Mouse (Mus musculus): Measurements from ENCODE around the gene Fnip2. TPM values are rescaled to one million over a fixed set of nuclear protein-coding genes. Genes with fewer than 3 reads are reported as not detected.

The Fnip2 gene
- polyA plus RNA-seq, 1 experiment, result 35.5 TPM

DNA sequence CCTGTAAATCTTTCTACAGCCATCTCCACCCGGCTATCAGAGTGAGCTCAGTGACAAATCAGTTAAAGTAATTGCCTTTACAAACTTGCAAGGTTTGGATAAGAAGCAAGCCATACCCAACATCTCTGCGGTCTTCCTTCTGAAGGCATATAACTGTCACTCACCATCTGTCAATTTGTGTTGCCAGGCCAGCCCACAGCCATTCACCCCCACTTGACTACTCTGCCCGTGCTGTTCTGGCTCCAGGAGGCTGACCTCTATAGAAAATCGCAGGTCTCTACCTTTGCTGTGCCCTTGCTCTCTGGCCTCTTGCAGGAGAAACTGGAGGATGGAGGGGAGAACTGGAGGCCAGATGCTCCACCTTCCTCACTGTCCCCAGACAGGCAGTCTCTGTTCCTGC is 88.7 kb downstream of the Fnip2 start:
- H3K9ac ChIP-seq (ENCODE audit: low read depth, poor library complexity, severe bottlenecking), result no peak overlapping the region
- no peaks in the 10 kb centered on the region for H3K4me1 ChIP-seq (ENCODE audit: control insufficient read depth, insufficient read depth, low read length)
- H3K27ac ChIP-seq (ENCODE audit: insufficient read depth, low read length), result no peak overlapping the region
- peaks cover 4% of the 10 kb centered on the region for H3K36me3 ChIP-seq (ENCODE audit: control insufficient read depth, insufficient read depth, low read length, poor library complexity, severe bottlenecking)
- no peaks in the 10 kb centered on the region for H3K9me3 ChIP-seq (replicated peaks; ENCODE audit: control insufficient read depth, insufficient read depth, low read length, poor library complexity, severe bottlenecking)
- H3K4me3 ChIP-seq (ENCODE audit: low read depth, low read length), result no peak overlapping the region
- H3K27me3 ChIP-seq (ENCODE audit: control insufficient read depth, insufficient read depth, low read length, poor library complexity, severe bottlenecking), result no peaks in the 10 kb centered on the region
- TF ChIP-seq POLR2A (IDR thresholded peaks at IDR 0.05; ENCODE audit: insufficient read depth, low read length) (no peak), CTCF (IDR thresholded peaks at IDR 0.05; ENCODE audit: low read depth, low read length) (no peak), EP300 (IDR thresholded peaks at IDR 0.05; ENCODE audit: insufficient read depth, low read depth, low read length) (no peak)

DNA sequence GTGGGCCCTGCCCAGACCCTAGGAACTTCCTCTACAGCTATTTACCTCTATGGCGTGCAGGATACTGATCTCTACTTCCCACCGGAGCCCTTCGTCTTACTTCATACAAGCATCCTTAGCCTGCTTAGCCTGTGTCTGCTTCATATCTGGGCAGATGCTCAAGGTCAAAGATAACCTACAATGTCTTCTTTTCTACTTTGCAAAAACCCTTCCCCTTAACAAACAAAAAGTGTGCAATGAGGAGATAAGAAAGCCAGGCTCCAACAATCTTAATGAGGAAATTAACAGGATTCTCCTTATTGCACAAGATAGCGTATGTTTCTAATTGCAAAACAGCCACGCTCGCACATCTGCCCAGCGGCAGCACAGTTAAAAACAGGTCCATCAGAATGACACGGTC is 89.2 kb downstream of the Fnip2 start:
- peaks cover 4% of the 10 kb centered on the region for H3K36me3 ChIP-seq (ENCODE audit: control insufficient read depth, insufficient read depth, low read length, poor library complexity, severe bottlenecking)
- H3K27ac ChIP-seq (ENCODE audit: insufficient read depth, low read length), result no peak overlapping the region

DNA sequence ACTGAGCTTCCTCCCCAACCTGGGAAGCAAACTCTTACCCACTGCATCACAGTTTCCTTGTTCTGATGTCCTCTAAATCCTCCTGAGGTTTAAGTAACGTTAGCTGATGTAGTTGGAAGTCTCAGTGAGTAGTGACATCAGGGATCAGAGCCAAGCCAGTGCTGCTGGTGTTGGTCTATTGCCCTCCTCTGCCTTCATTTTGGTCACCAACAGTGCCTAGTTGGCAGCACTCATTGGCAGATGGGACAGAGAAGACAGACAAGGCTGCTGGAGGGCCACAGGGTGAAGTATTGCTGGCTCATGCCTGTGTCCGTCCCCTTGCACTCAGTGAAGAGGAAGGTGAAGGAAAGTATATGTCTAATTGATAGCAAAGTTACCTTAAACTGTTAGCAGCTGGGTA is 91.6 kb downstream of the Fnip2 start:
- Histone ChIP-seq H3K4me1 (ENCODE audit: control insufficient read depth, insufficient read depth, low read length) (no peaks in the 10 kb centered on the region), H3K9ac (ENCODE audit: low read depth, poor library complexity, severe bottlenecking) (no peak overlapping the region), H3K4me3 (ENCODE audit: low read depth, low read length) (no peak overlapping the region), H3K27me3 (ENCODE audit: control insufficient read depth, insufficient read depth, low read length, poor library complexity, severe bottlenecking) (no peaks in the 10 kb centered on the region), H3K36me3 (ENCODE audit: control insufficient read depth, insufficient read depth, low read length, poor library complexity, severe bottlenecking) (peaks cover 4% of the 10 kb centered on the region), H3K27ac (ENCODE audit: insufficient read depth, low read length) (no peak overlapping the region), H3K9me3 (replicated peaks; ENCODE audit: control insufficient read depth, insufficient read depth, low read length, poor library complexity, severe bottlenecking) (no peaks in the 10 kb centered on the region)
- TF ChIP-seq CTCF (IDR thresholded peaks at IDR 0.05; ENCODE audit: low read depth, low read length), result no peak
- TF ChIP-seq POLR2A (IDR thresholded peaks at IDR 0.05; ENCODE audit: insufficient read depth, low read length), result no peak
- no peak for TF ChIP-seq EP300 (IDR thresholded peaks at IDR 0.05; ENCODE audit: insufficient read depth, low read depth, low read length)

More for the DNA sequence above, 89.2 kb downstream of the Fnip2 start:
- Histone ChIP-seq H3K9me3 (replicated peaks; ENCODE audit: control insufficient read depth, insufficient read depth, low read length, poor library complexity, severe bottlenecking) (no peaks in the 10 kb centered on the region), H3K9ac (ENCODE audit: low read depth, poor library complexity, severe bottlenecking) (no peak overlapping the region), H3K4me3 (ENCODE audit: low read depth, low read length) (no peak overlapping the region), H3K4me1 (ENCODE audit: control insufficient read depth, insufficient read depth, low read length) (no peaks in the 10 kb centered on the region), H3K27me3 (ENCODE audit: control insufficient read depth, insufficient read depth, low read length, poor library complexity, severe bottlenecking) (no peaks in the 10 kb centered on the region)
- TF ChIP-seq POLR2A (IDR thresholded peaks at IDR 0.05; ENCODE audit: insufficient read depth, low read length) (no peak), CTCF (IDR thresholded peaks at IDR 0.05; ENCODE audit: low read depth, low read length) (no peak), EP300 (IDR thresholded peaks at IDR 0.05; ENCODE audit: insufficient read depth, low read depth, low read length) (no peak)

DNA sequence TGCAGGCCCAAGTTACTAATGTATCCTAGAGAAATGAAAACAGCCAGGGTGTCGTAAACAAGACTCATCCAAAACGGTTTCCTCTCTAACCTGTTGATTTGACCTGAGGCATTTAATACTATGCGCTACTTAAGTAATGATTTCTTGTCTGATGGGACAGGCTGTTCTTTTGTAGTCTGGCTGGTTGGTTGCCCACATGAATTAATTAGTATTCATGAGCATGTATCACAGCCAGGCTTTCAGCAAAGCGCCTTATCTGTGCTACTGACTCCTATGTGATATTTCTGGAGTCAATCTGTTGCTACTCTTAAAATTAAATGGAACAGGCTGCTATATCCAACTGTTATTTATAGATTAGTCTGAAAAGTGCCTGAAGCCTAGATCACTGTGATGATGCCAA is 92.7 kb downstream of the Fnip2 start:
- no peak overlapping the region for H3K4me3 ChIP-seq (ENCODE audit: low read depth, low read length)
- no peaks in the 10 kb centered on the region for H3K4me1 ChIP-seq (ENCODE audit: control insufficient read depth, insufficient read depth, low read length)
- H3K27ac ChIP-seq (ENCODE audit: insufficient read depth, low read length), result no peak overlapping the region
- H3K36me3 ChIP-seq (ENCODE audit: control insufficient read depth, insufficient read depth, low read length, poor library complexity, severe bottlenecking), result peaks cover 4% of the 10 kb centered on the region
- TF ChIP-seq CTCF (IDR thresholded peaks at IDR 0.05; ENCODE audit: low read depth, low read length), result no peak
- no peak for TF ChIP-seq EP300 (IDR thresholded peaks at IDR 0.05; ENCODE audit: insufficient read depth, low read depth, low read length)
- no peak for TF ChIP-seq POLR2A (IDR thresholded peaks at IDR 0.05; ENCODE audit: insufficient read depth, low read length)
- H3K27me3 ChIP-seq (ENCODE audit: control insufficient read depth, insufficient read depth, low read length, poor library complexity, severe bottlenecking), result no peaks in the 10 kb centered on the region
- H3K9ac ChIP-seq (ENCODE audit: low read depth, poor library complexity, severe bottlenecking), result no peak overlapping the region
- H3K9me3 ChIP-seq (replicated peaks; ENCODE audit: control insufficient read depth, insufficient read depth, low read length, poor library complexity, severe bottlenecking), result no peaks in the 10 kb centered on the region

DNA sequence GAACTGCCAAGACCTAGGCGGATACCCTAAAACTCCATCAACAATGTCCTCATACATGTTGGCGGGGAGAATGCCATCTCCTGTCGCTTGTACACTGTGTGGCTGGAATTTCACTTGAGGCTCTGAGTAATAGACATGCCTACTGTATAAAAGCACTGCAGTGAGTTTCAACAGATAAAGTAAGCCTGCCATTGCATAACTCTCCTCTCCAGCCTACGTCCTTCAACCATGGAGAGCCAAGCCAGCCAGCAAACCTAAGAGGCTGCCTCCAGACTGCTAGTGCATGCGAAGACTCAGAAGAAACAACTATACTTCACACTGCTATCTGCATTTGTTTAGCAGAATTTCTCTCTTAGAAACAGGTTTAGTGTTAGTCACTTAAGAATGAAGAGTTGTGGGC is 95.2 kb downstream of the Fnip2 start:
- no peaks in the 10 kb centered on the region for H3K27me3 ChIP-seq (ENCODE audit: control insufficient read depth, insufficient read depth, low read length, poor library complexity, severe bottlenecking)
- H3K27ac ChIP-seq (ENCODE audit: insufficient read depth, low read length), result no peak overlapping the region
- no peaks in the 10 kb centered on the region for H3K9me3 ChIP-seq (replicated peaks; ENCODE audit: control insufficient read depth, insufficient read depth, low read length, poor library complexity, severe bottlenecking)
- no peak overlapping the region for H3K4me3 ChIP-seq (ENCODE audit: low read depth, low read length)
- H3K4me1 ChIP-seq (ENCODE audit: control insufficient read depth, insufficient read depth, low read length), result no peaks in the 10 kb centered on the region
- no peak for TF ChIP-seq CTCF (IDR thresholded peaks at IDR 0.05; ENCODE audit: low read depth, low read length)
- peaks cover 2% of the 10 kb centered on the region for H3K36me3 ChIP-seq (ENCODE audit: control insufficient read depth, insufficient read depth, low read length, poor library complexity, severe bottlenecking)
- H3K9ac ChIP-seq (ENCODE audit: low read depth, poor library complexity, severe bottlenecking), result no peak overlapping the region

DNA sequence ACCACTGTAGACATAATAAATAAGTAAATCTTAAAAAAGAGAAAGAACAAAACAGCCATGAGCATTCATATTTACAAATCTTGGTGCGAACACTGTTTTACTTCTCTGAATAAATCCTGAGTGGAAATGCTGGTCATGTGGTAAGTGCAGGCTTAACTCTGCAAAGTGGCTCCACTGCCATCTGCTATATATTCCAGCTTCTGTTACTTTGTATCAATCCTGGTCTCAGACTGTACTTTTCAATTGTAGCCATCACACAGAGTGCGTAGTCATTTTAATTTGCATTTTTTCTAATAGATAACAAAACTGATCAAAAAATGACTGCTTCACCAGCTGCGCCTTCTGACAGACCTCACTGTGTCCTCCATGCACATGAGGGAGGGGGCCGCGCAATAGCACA is 98.2 kb downstream of the Fnip2 start:
- Histone ChIP-seq H3K4me3 (ENCODE audit: low read depth, low read length) (no peak overlapping the region), H3K27me3 (ENCODE audit: control insufficient read depth, insufficient read depth, low read length, poor library complexity, severe bottlenecking) (no peaks in the 10 kb centered on the region), H3K36me3 (ENCODE audit: control insufficient read depth, insufficient read depth, low read length, poor library complexity, severe bottlenecking) (no peaks in the 10 kb centered on the region; the same call in 1 of the 2 replicates), H3K9me3 (replicated peaks; ENCODE audit: control insufficient read depth, insufficient read depth, low read length, poor library complexity, severe bottlenecking) (no peaks in the 10 kb centered on the region), H3K4me1 (ENCODE audit: control insufficient read depth, insufficient read depth, low read length) (no peaks in the 10 kb centered on the region), H3K9ac (ENCODE audit: low read depth, poor library complexity, severe bottlenecking) (no peak overlapping the region), H3K27ac (ENCODE audit: insufficient read depth, low read length) (no peak overlapping the region)
- TF ChIP-seq CTCF (IDR thresholded peaks at IDR 0.05; ENCODE audit: low read depth, low read length), result no peak
- TF ChIP-seq EP300 (IDR thresholded peaks at IDR 0.05; ENCODE audit: insufficient read depth, low read depth, low read length), result no peak
- no peak for TF ChIP-seq POLR2A (IDR thresholded peaks at IDR 0.05; ENCODE audit: insufficient read depth, low read length)
